Comparison of ENCODE assay signal across 8 mouse cellular contexts in the genomic region with DNA sequence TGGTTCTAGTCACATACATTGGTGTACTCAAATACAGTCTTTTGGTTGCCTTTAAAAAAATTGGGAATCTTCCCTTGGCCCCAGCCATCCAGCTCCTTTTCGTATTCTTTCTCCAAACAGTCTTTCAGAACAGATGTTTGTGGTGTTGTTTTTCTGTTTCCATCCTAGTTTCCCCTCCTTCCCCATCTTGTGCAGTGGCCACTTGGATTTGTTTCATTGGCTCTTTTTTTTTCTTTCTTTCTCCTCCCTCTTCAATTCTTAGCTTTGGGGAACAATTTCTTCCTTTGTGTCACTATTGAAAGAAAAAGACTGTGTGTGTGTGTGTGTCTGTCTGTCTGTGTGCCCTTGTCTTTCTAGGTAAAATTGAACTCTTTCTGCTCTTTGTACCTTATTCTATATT. TPM values are rescaled to one million over a fixed set of nuclear protein-coding genes. Genes with fewer than 3 reads are reported as not detected.
DNase-seq lines count a peak whose midpoint lies in the region; ATAC-seq and TF ChIP-seq lines count a peak whose summit lies in the region.

No protein-coding gene starts in this region.

- H3K36me3 ChIP-seq in erythroblast, embryonic 14.5 days (ENCODE audit: control insufficient read depth) = peaks cover 17% of the 10 kb centered on the region
- no peaks in the 10 kb centered on the region for H3K36me3 ChIP-seq in testis, adult 2 months (ENCODE audit: control insufficient read depth, insufficient read depth, low read length)
- peaks cover 36% of the 10 kb centered on the region for H3K36me3 ChIP-seq in liver, embryonic 12.5 days

- no peaks in the 10 kb centered on the region for H3K27me3 ChIP-seq in erythroblast, embryonic 14.5 days (ENCODE audit: control insufficient read depth)
- H3K27me3 ChIP-seq in testis, adult 2 months (ENCODE audit: control insufficient read depth, insufficient read depth, low read length) = no peaks in the 10 kb centered on the region
- no peaks in the 10 kb centered on the region for H3K27me3 ChIP-seq in liver, embryonic 12.5 days (replicated peaks)

- peak overlapping the region; percentile 76 for H3K4me2 ChIP-seq in liver, embryonic 12.5 days

- peak overlapping the region; percentile 95; the same call in 1 of the 2 replicates for H3K27ac ChIP-seq in testis, adult 2 months (ENCODE audit: control insufficient read depth, insufficient read depth, low read depth, low read length)
- 0 out of 2 replicates have a peak overlapping the region, but pooled peaks have one; percentile 97 for H3K27ac ChIP-seq in liver, embryonic 12.5 days

- 43% methylated on average over 1 of the region's 1 CpGs for WGBS in liver, embryonic 12.5 days (ENCODE audit: insufficient replicate concordance)

- no peaks in the 10 kb centered on the region for H3K9me3 ChIP-seq in erythroblast, embryonic 14.5 days (ENCODE audit: control insufficient read depth, low read length)
- H3K9me3 ChIP-seq in liver, embryonic 12.5 days (replicated peaks) = no peaks in the 10 kb centered on the region

- no peak for TF ChIP-seq POLR2A in testis, adult 2 months (IDR thresholded peaks at IDR 0.05; ENCODE audit: control insufficient read depth, low read depth, low read length)

- intact Hi-C loops in gastrocnemius, postnatal 36 days (cut with DNase I) = no loop called here

- H3K4me1 ChIP-seq in erythroblast, embryonic 14.5 days (ENCODE audit: control insufficient read depth) = peaks cover 29% of the 10 kb centered on the region
- peaks cover 6% of the 10 kb centered on the region for H3K4me1 ChIP-seq in testis, adult 2 months (ENCODE audit: control insufficient read depth, insufficient read depth, low read length)
- peaks cover 54% of the 10 kb centered on the region for H3K4me1 ChIP-seq in liver, embryonic 12.5 days

- 0 out of 2 replicates have a peak overlapping the region, but pooled peaks have one; percentile 91 for H3K9ac ChIP-seq in liver, embryonic 12.5 days

- TF ChIP-seq CTCF in testis, adult 2 months (IDR thresholded peaks at IDR 0.05; ENCODE audit: control insufficient read depth, insufficient read depth, insufficient replicate concordance, low read depth, low read length) = no peak

- DNase-seq in testis, postnatal 10 days (ENCODE audit: low spot score) = no peak
- DNase-seq in yolk sac, embryonic 10.5 days (ENCODE audit: low spot score) = no peak
- DNase-seq in spleen, postnatal 36 days (ENCODE audit: low spot score in 2 of 2) = no peak
- no peak for DNase-seq in gastrocnemius, postnatal 36 days

- peak overlapping the region; percentile 82 for H3K4me3 ChIP-seq in erythroblast, embryonic 14.5 days (replicated peaks)
- peak overlapping the region; percentile 3; the same call in 1 of the 2 replicates for H3K4me3 ChIP-seq in testis, adult 2 months (ENCODE audit: control insufficient read depth, low read depth, low read length)
- peak overlapping the region; percentile 81 for H3K4me3 ChIP-seq in liver, embryonic 12.5 days

- ATAC-seq in erythroblast, adult 5-6 weeks (replicated peaks; ENCODE audit: low FRiP score, poor library complexity, severe bottlenecking) = no peak
- ATAC-seq in liver, embryonic 12.5 days = no peak

RNA-seq across cellular contexts. Expression of a gene that starts 3.1 kb away (rescaled TPM):
- polyA plus RNA-seq in erythroblast, embryonic 14.5 days (2012) = 0.03 and 0.04 TPM in 2 replicates
- 10.4 and 14.2 TPM in 2 replicates for total RNA-seq in erythroblast, adult 5-6 weeks (2015; ENCODE audit: low replicate concordance)
- total RNA-seq in erythroblast, adult 5-6 weeks (2017; ENCODE audit: low replicate concordance) = 16.4 and 26.2 TPM in 2 replicates
- 7.1 and 8.2 TPM in 2 replicates for polyA plus RNA-seq in testis, adult 2 months (2012; rRNA removed)
- polyA plus RNA-seq in liver, embryonic 12.5 days (2016; fragmentation: Nextera tagmentation; extraction: Ambion mirVana) = 17.1 and 19.0 TPM in 2 replicates
- 10 to 100 TPM; 34.9 to 42.3 TPM for total RNA-seq in gastrocnemius, postnatal 36 days (2021)

RNA-seq across cellular contexts. Expression of a gene that starts 18.6 kb away (rescaled TPM):
- polyA plus RNA-seq in erythroblast, embryonic 14.5 days (2012) = not detected in 2 replicates
- not detected in 2 replicates for total RNA-seq in erythroblast, adult 5-6 weeks (2015; ENCODE audit: low replicate concordance)
- total RNA-seq in erythroblast, adult 5-6 weeks (2017; ENCODE audit: low replicate concordance) = not detected in 2 replicates
- 64.1 and 65.5 TPM in 2 replicates for polyA plus RNA-seq in testis, adult 2 months (2012; rRNA removed)
- not detected in 2 replicates for polyA plus RNA-seq in liver, embryonic 12.5 days (2016; fragmentation: Nextera tagmentation; extraction: Ambion mirVana)
- not detected for total RNA-seq in gastrocnemius, postnatal 36 days (2021)

Comparison
In these comparisons a context has a peak if more than half of its experiments do, and no peak if none do; other contexts are left out.
1. H3K4me3 ChIP-seq: peak in every context shown above with its lines; median percentile 82 in erythroblast, embryonic 14.5 days; 81 in liver, embryonic 12.5 days; 3 in testis, adult 2 months.
2. RNA of a gene that starts 18.6 kb away (polyA plus RNA-seq): 64.1 to 65.5 TPM in testis, adult 2 months; not detected in erythroblast, embryonic 14.5 days and not detected in liver, embryonic 12.5 days; every median in the first group is over 10 times any median in the second.